Mouse (Mus musculus) ES-E14 (cell line): Measurements from ENCODE around the gene Tcte2.

ENCODE experiments used
- CHD2 ChIP-seq: IDR thresholded peaks from 2 replicates; pipeline ENCODE4 v1.6.1; 2014; ENCODE audit warnings: mild to moderate bottlenecking, low read depth, low read length, inconsistent platforms
- HCFC1 ChIP-seq: IDR thresholded peaks from 2 replicates; pipeline ENCODE4 v1.6.1; 2012; ENCODE audit warnings: low read length, inconsistent platforms, borderline replicate concordance; ENCODE audit not compliant: insufficient read depth
- MAFK ChIP-seq: IDR thresholded peaks from 2 replicates; pipeline ENCODE4 v1.6.1; 2014; ENCODE audit warnings: mild to moderate bottlenecking, low read depth, low read length, inconsistent platforms; ENCODE audit not compliant: insufficient read depth
- ZC3H11A ChIP-seq: IDR thresholded peaks from 2 replicates; pipeline ENCODE4 v1.6.1; 2012; ENCODE audit warnings: low read depth, mild to moderate bottlenecking, inconsistent platforms, low read length, borderline replicate concordance
- ZNF384 ChIP-seq: IDR thresholded peaks from 2 replicates; pipeline ENCODE4 v1.6.1; 2012; ENCODE audit warnings: low read depth, low read length, inconsistent platforms

- TF ChIP-seq CHD2 (no peak), MAFK (no peak), HCFC1 (no peak), ZC3H11A (no peak), ZNF384 (no peak)
Observed at GRCm38 (mm10) chr17:13714128-13714527, 47.5 kb downstream of the Tcte2 start.
